Mouse (Mus musculus): ENCODE measurements around the gene Rasgef1b. TPM values are rescaled to one million over a fixed set of nuclear protein-coding genes. Genes with fewer than 3 reads are reported as not detected.

Rasgef1b gene
- polyA plus RNA-seq, 1 experiment from 2014 or later = 3.6 TPM

DNA sequence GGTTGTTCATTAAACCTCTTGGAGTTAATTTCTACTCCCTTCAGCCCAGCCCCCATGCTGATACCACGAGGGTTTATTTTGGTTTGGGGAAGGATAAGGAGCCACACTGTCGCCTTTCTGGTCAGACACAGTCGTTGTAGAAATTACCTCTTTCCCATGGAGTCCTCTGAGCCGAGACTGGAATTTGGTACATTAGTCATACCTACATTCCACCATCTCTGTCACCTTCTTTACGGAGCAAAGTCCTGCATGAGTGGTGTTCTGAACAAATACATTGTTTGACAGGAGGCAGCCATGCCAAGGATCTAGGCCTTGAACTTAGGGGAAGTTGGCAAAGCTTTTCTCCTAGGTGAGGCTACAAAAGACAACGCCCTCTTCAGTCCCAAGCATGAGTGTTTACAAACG is 202.1 kb downstream of the Rasgef1b start:
- H3K4me1 ChIP-seq (replicated peaks; ENCODE audit: control insufficient read depth, insufficient read depth, low read length) = no peaks in the 10 kb centered on the region

DNA sequence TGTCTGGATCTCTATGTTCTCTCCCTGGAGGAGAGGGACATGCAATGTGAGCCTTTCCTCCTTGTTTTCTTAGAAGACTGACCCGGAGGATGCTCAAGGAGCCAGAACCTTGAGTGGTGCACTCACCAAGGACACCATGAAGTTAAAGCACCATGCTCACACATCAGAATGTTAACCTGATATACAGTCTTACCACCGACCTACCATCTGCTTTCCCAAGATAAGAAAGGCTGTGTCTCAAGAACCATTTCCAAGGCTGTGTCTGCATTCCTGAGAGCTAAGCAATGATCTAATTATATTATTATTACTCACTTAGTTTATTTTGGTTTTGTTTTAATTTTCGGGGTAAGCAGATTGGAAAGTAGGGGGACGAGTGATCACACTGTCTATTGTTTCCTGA is 203.2 kb downstream of the Rasgef1b start:
- Histone ChIP-seq H3K4me3 (ENCODE audit: low read depth, low read length) (no peak overlapping the region), H3K36me3 (ENCODE audit: control insufficient read depth, insufficient read depth) (no peaks in the 10 kb centered on the region)

More for the DNA sequence above, 202.1 kb downstream of the Rasgef1b start:
- no peak overlapping the region for H3K27ac ChIP-seq (ENCODE audit: low read depth, low read length)
- no peak for TF ChIP-seq CTCF (IDR thresholded peaks at IDR 0.05; ENCODE audit: low read depth)
- peak; percentile 79 for ATAC-seq
- no peaks in the 10 kb centered on the region for H3K27me3 ChIP-seq (replicated peaks; ENCODE audit: control insufficient read depth, insufficient read depth, low read length)
- no peaks in the 10 kb centered on the region for H3K9me3 ChIP-seq (ENCODE audit: control insufficient read depth)
- no peak overlapping the region for H3K4me2 ChIP-seq (replicated peaks; ENCODE audit: low read depth)
- H3K36me3 ChIP-seq (ENCODE audit: control insufficient read depth, insufficient read depth) = no peaks in the 10 kb centered on the region
- WGBS = 37% methylated on average over 7 of the region's 7 CpGs
- no peak overlapping the region for H3K9ac ChIP-seq (ENCODE audit: low read depth, low read length)
- H3K4me3 ChIP-seq (ENCODE audit: low read depth, low read length) = no peak overlapping the region

DNA sequence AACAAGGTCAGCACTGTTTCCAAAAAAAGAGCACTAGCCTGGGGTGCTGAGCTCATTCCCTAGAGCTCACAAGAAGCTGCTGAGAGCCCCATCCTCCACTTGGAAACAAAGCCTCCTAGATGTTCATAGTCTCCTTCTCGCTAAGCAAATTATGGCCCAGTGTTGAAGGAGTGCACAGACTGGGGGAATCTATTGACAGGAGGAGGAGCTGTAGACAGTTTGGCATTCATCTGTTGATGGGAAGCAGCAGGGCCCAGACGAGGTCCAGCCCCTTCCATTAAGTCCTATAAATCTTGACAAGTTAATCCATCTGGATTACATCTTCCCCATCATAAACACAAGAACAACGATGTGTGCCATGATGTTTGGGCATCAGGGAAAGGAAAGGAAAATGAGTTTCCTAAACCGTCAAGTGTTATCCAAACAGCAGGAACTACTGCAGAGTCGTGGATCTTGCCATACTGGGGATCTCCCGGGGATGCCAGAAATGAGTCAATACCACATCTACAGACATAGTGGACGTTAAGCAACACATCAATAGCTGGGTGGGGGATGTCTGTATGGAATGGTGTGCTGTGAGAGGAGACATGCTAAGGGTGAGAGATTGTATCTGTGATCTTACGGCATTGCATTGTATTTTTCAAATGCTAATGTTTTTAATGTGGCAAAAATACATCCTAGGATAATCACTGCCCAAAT is 206.1 kb downstream of the Rasgef1b start:
- Histone ChIP-seq H3K27me3 (replicated peaks; ENCODE audit: control insufficient read depth, insufficient read depth, low read length) (no peaks in the 10 kb centered on the region), H3K36me3 (ENCODE audit: control insufficient read depth, insufficient read depth) (no peaks in the 10 kb centered on the region), H3K4me3 (ENCODE audit: low read depth, low read length) (no peak overlapping the region), H3K9ac (ENCODE audit: low read depth, low read length) (no peak overlapping the region), H3K4me1 (replicated peaks; ENCODE audit: control insufficient read depth, insufficient read depth, low read length) (no peaks in the 10 kb centered on the region), H3K27ac (ENCODE audit: low read depth, low read length) (no peak overlapping the region), H3K4me2 (replicated peaks; ENCODE audit: low read depth) (no peak overlapping the region), H3K9me3 (ENCODE audit: control insufficient read depth) (no peaks in the 10 kb centered on the region)
- WGBS = 48% methylated on average over 8 of the region's 8 CpGs
- no peak for TF ChIP-seq CTCF (IDR thresholded peaks at IDR 0.05; ENCODE audit: low read depth)
- ATAC-seq = no peak

More for the DNA sequence above, 203.2 kb downstream of the Rasgef1b start:
- WGBS = 71% methylated on average over 4 of the region's 4 CpGs
- no peak overlapping the region for H3K9ac ChIP-seq (ENCODE audit: low read depth, low read length)
- no peak for TF ChIP-seq CTCF (IDR thresholded peaks at IDR 0.05; ENCODE audit: low read depth)
- no peak overlapping the region for H3K4me2 ChIP-seq (replicated peaks; ENCODE audit: low read depth)
- no peaks in the 10 kb centered on the region for H3K4me1 ChIP-seq (replicated peaks; ENCODE audit: control insufficient read depth, insufficient read depth, low read length)
- no peak for ATAC-seq
- H3K9me3 ChIP-seq (ENCODE audit: control insufficient read depth) = no peaks in the 10 kb centered on the region
- no peaks in the 10 kb centered on the region for H3K27me3 ChIP-seq (replicated peaks; ENCODE audit: control insufficient read depth, insufficient read depth, low read length)
- no peak overlapping the region for H3K27ac ChIP-seq (ENCODE audit: low read depth, low read length)

DNA sequence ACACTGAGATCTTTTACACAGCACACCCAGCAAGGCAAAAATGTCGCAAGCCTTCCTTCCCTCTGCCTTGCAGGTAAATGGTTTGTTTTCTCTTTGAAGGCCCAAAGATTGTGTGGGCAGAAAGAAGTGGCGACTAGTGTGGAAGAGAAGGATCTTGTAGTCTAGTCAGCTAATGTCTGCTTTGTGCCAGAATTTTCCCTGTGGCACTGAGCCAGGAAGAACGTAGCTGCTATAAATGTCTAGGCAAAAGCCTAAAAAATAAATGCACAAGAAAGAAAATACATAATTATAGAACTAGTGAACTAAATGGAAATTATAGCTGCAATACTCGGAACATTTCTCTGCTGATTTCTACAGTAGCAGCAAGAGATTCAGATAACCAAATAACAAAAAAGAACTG is 207.5 kb downstream of the Rasgef1b start:
- no peak overlapping the region for H3K27ac ChIP-seq (ENCODE audit: low read depth, low read length)
- TF ChIP-seq CTCF (IDR thresholded peaks at IDR 0.05; ENCODE audit: low read depth) = no peak
- no peak overlapping the region for H3K4me2 ChIP-seq (replicated peaks; ENCODE audit: low read depth)
- H3K9me3 ChIP-seq (ENCODE audit: control insufficient read depth) = no peaks in the 10 kb centered on the region
- no peak overlapping the region for H3K4me3 ChIP-seq (ENCODE audit: low read depth, low read length)
- no peaks in the 10 kb centered on the region for H3K4me1 ChIP-seq (replicated peaks; ENCODE audit: control insufficient read depth, insufficient read depth, low read length)
- 71% methylated on average over 4 of the region's 4 CpGs for WGBS
- ATAC-seq = no peak
- no peaks in the 10 kb centered on the region for H3K36me3 ChIP-seq (ENCODE audit: control insufficient read depth, insufficient read depth)
- H3K9ac ChIP-seq (ENCODE audit: low read depth, low read length) = no peak overlapping the region
- no peaks in the 10 kb centered on the region for H3K27me3 ChIP-seq (replicated peaks; ENCODE audit: control insufficient read depth, insufficient read depth, low read length)

DNA sequence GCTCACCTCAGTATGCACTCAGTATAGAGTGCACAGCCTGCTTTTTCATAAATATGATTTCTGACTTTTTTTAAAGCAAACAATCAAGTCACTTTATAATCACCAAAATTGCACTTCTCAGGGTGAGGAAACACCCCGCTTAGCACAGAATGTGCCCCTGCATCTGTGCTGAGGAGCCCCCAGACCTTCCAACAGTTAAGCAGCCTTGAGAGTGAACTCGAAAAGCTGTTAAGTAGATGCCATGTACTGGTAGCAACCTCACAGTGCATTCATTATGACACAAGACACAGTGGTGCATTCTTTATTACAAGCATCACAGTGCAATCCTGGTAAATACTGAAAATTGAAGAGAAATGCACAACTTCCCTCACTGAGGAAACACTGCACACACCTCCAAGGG is 209.3 kb downstream of the Rasgef1b start:
- no peak for ATAC-seq
- H3K4me1 ChIP-seq (replicated peaks; ENCODE audit: control insufficient read depth, insufficient read depth, low read length) = no peaks in the 10 kb centered on the region

DNA sequence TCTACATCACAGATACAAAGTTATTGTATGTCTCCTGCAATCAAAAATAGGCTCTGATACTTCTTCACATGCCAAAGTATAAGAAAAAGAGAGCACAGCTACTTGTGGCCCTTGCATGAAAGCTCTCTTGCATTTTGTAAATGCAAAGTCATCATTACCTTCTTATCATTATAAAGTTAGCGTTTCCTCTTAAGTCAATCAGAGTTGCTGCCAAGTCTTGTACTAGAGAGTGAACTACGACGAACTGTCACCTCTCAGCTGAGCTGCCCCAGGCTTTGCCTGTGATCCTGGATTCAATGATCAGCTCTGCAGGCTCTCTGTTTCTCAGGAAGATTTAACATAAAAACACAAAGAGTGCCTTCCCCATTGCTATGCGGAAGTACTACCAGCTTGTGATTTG is 209.8 kb downstream of the Rasgef1b start:
- Histone ChIP-seq H3K4me2 (replicated peaks; ENCODE audit: low read depth) (no peak overlapping the region), H3K4me1 (replicated peaks; ENCODE audit: control insufficient read depth, insufficient read depth, low read length) (no peaks in the 10 kb centered on the region), H3K9me3 (ENCODE audit: control insufficient read depth) (no peaks in the 10 kb centered on the region), H3K36me3 (ENCODE audit: control insufficient read depth, insufficient read depth) (no peaks in the 10 kb centered on the region), H3K9ac (ENCODE audit: low read depth, low read length) (no peak overlapping the region), H3K27me3 (replicated peaks; ENCODE audit: control insufficient read depth, insufficient read depth, low read length) (no peaks in the 10 kb centered on the region), H3K4me3 (ENCODE audit: low read depth, low read length) (no peak overlapping the region), H3K27ac (ENCODE audit: low read depth, low read length) (no peak overlapping the region)
- TF ChIP-seq CTCF (IDR thresholded peaks at IDR 0.05; ENCODE audit: low read depth) = no peak
- 57% methylated on average over 4 of the region's 4 CpGs for WGBS
- ATAC-seq = no peak

More for the DNA sequence above, 209.3 kb downstream of the Rasgef1b start:
- Histone ChIP-seq H3K4me3 (ENCODE audit: low read depth, low read length) (no peak overlapping the region), H3K4me2 (replicated peaks; ENCODE audit: low read depth) (no peak overlapping the region), H3K36me3 (ENCODE audit: control insufficient read depth, insufficient read depth) (no peaks in the 10 kb centered on the region), H3K27me3 (replicated peaks; ENCODE audit: control insufficient read depth, insufficient read depth, low read length) (no peaks in the 10 kb centered on the region), H3K9me3 (ENCODE audit: control insufficient read depth) (no peaks in the 10 kb centered on the region), H3K27ac (ENCODE audit: low read depth, low read length) (no peak overlapping the region), H3K9ac (ENCODE audit: low read depth, low read length) (no peak overlapping the region)
- no peak for TF ChIP-seq CTCF (IDR thresholded peaks at IDR 0.05; ENCODE audit: low read depth)
- WGBS = 91% methylated on average over 2 of the region's 2 CpGs
